Mouse (Mus musculus): Measurements from ENCODE around the gene Cbr2. TPM values are rescaled to one million over a fixed set of nuclear protein-coding genes. Genes with fewer than 3 reads are reported as not detected.
"Not testable (repeated sequence)": the region's sequence is repeated elsewhere in the genome, so short reads cannot be mapped to it uniquely, and the experiment has no call there.

Gene Cbr2
- 4.4 and 6.9 TPM in 2 replicates for polyA plus RNA-seq (2012; rRNA removed)

GRCm38 (mm10) chr11:120731858-120732680 is at the start of gene Cbr2:
TSS of gene Cbr2 (minus strand) at chr11:120732114.
- no peak for DNase-seq (ENCODE audit: low read depth, low spot score)
- WGBS: 61% methylated on average over 12 of the region's 12 CpGs

DNA sequence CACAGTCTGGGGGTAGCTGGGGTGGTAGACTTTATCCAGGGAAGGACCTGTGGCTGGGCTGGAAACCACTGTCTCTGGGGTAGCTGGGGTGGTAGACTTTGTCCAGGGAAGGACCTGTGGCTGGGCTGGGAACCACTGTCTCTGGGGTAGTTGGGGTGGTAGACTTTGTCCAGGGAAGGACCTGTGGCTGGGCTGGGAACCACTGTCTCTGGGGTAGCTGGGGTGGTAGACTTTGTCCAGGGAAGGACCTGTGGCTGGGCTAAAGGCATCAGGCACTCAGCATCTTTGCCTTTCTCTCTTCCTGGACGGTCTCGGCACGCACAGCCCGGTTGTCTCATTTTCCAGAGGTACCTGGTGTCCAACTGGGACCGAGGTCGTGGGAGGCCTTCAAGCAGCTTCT is 49.4 kb upstream of the Cbr2 start:
- WGBS: 93% methylated on average over 6 of the region's 6 CpGs

DNA sequence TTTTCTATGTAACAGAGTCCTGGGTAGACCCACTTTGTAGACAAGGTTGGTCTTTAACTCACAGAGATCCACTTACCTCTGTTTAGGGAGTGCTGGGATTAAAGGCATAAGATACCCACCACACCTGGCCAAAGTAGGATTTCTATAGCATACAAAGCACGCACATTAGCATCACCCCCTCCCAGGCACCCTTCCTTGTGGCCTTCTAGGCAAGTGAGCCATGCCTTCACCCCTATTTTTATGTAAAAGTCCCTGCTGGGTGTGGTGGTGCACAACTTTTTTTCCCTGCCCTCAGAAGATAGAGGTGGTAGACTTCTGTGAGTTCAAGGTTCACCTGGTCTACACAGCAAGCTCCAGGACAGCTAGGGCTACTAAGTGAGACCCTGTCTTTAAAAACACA is 48.0 kb upstream of the Cbr2 start:
- WGBS: 90% methylated on average over 1 of the region's 1 CpGs
- no peak for DNase-seq (ENCODE audit: low read depth, low spot score)

More for the DNA sequence above, 49.4 kb upstream of the Cbr2 start:
- DNase-seq (ENCODE audit: low read depth, low spot score): not testable (repeated sequence)

- DNase-seq (ENCODE audit: low read depth, low spot score): no peak
- WGBS: 38% methylated on average over 6 of the region's 6 CpGs
These were observed 45.2 kb upstream of the Cbr2 start for GRCm38 (mm10) chr11:120777123-120777522.

DNA sequence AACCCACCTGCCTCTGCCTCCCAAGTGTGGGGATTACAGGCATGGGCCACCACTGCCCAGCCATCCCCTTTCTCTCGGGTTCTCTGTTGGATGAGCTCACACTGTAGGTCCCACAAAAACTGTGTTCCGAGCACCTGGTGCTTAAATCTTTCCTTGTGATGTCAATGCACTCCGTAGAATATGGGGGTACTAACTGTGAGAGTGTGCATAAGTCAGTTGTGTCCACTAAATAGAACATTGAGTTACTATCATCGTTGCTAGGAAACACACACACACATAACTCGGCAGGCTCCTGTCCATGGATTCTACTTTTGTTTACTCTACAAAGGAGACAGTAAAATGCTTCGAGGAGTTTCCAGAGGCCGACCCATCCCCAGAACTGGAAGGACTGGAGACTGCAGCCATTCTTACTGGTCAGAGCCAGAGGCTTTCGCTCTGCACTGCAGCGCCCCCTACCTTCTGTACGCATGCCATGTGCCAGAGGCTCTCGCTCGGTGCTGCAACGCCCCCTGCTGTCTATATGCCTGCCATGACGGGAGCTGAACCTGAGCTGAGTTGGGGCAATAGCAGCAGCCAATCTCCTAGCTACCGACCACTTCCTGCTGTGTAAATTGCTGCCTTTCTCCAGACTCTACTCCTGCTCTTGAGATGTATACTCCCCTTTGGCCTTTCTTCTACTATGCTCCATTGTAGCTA is 44.0 kb upstream of the Cbr2 start:
- peak; percentile 89 for DNase-seq (ENCODE audit: low read depth, low spot score)

DNA sequence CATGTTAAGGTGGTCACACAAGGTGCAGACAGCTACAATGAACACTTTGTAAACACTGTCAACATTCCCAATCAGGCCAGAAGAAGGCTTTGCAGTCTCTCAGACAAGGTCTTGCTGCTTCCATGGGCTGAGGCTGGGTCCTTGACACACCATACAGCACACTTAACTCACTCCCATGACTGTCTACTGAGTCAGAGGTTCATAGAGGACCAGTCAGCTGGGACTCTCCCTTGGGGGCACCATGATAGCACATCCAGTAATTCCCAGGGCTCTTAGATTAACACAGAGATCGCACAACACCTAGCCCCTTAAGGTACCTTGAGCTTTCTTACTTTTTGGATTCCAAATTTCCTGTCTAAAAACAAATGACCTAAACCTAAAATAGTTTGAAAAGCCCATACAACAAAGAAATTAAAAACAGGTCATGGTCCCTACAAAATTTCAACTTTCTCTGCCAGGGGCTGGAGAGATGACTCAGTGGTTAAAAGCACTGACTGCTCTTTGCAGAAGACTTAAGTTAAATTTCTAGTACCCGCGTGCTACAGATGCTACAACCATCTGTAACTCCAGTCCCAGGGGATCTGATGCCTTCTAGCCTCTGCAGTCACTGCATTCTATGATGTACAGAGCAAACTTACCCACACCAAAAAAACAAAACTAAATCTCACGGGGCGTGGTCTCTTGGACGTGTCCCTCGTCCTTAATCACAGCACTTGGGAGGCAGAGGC is 41.7 kb upstream of the Cbr2 start:
- 84% methylated on average over 7 of the region's 7 CpGs for WGBS
- no peak for DNase-seq (ENCODE audit: low read depth, low spot score)

More for the DNA sequence above, 44.0 kb upstream of the Cbr2 start:
- 12% methylated on average over 15 of the region's 15 CpGs for WGBS

DNA sequence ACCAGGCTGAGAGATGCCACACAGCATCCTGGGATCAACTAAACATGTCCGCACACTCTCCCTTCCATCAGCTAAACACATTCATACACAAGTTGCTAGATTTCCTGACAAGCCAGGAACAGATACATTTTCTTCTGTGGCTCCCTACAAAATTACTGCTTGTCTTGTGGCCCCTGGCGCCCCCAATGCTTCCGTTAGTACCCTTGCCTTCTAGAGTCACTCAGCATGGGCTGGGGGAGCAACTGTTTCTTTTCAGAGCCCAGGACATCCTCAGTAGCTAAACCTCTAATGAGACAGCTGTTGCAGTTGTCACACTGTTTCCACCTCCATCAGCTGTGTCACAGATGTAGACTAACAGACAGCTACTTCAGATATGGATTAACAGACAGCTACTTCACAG is 40.8 kb upstream of the Cbr2 start:
- no peak for DNase-seq (ENCODE audit: low read depth, low spot score)
- 95% methylated on average over 3 of the region's 3 CpGs for WGBS

GRCm38 (mm10) chr11:120768206-120768605 is 36.3 kb upstream of the Cbr2 start:
- DNase-seq (ENCODE audit: low read depth, low spot score): peak; percentile 72
- WGBS: 29% methylated on average over 1 of the region's 1 CpGs

- 85% methylated on average over 5 of the region's 7 CpGs for WGBS
- not testable (repeated sequence) for DNase-seq (ENCODE audit: low read depth, low spot score)
These were observed 35.1 kb upstream of the Cbr2 start for GRCm38 (mm10) chr11:120767023-120767422.

GRCm38 (mm10) chr11:120763121-120763999 is 31.4 kb upstream of the Cbr2 start:
- 12% methylated on average over 11 of the region's 23 CpGs for WGBS
- DNase-seq (ENCODE audit: low read depth, low spot score): not testable (repeated sequence)

DNA sequence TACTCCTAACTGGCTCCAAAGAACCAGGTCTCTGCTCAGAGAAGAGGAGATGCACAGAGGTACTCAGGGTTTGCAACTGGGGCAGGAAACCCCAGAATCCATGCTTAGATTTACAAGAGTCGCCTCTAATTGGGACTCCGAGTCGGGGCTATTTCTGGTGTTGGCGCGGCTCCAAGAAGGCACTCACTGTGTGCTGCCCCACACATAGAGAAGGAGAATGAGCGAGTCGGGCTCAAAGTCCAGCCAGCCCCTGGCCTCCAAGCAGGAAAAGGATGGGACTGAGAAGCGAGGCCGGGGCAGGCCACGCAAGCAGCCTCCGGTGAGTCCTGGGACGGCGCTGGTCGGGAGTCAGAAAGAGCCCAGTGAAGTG is 30.7 kb upstream of the Cbr2 start, which contains the start of gene Hmga1b:
Hmga1b (plus strand) TSS at position 123 of the 370 bp plus-strand sequence.
- 6% methylated on average over 14 of the region's 14 CpGs for WGBS
- DNase-seq (ENCODE audit: low read depth, low spot score): not testable (repeated sequence)

DNA sequence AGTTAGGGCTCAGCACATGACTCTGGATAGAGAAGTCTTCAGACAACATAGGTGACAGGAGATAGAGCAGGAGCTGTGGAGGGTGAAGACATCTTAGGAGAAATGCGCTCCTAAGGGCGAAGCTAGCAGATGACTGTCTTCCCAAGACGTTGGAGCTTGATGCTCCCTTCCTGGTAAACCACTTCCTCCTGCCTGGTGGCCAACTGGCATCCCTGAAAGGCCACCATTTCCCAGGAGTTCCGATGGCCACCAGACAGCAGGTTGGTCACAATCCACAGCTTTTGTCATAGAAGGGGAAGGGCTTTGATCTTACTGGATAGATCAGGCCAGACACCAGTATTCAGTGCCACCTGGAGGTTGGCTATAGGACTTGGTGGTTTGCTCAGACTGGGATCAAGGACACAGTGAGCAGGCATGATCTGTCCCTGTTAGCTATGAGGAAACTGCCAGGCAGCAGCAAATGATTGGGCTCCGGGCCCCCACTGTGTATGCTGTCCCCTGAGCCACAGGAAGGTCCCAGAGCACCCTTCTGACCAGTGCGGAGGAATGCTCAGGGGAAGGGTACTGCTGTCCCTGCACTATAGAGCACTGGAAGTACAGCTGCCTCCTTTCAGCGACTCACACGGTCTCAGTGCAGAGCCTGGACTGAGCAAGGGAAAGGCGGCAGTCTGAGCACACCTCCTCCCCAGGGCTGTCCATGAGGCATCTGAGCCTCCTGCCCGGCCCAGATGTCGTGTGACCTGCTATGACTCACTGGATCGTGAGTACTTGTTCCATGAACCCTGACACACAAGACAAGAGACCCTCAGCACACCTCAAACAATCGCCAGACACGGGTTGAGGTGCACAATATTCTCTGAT is 30.1 kb upstream of the Cbr2 start:
- WGBS: 45% methylated on average over 14 of the region's 14 CpGs
- DNase-seq (ENCODE audit: low read depth, low spot score): no peak

DNA sequence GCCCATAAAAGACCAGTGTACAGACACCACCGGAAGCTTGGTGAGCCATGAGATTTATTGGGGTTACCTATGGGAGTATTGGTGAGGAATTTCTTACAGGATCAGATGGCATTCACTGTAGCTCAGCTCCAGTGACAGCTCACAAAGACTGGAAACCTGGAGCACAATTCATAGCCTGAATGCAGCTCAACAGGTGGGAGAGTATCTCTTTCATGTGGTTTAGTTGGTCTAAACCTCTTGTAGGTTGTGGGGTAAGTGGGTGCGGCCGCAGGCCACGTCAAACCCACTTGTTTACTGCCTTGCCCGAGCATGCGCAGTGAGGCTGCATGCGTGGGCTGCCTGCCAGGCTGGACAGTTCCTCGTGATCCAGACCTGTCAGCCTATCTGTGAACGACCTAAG is 28.3 kb upstream of the Cbr2 start:
- 82% methylated on average over 9 of the region's 9 CpGs for WGBS
- no peak for DNase-seq (ENCODE audit: low read depth, low spot score)

DNA sequence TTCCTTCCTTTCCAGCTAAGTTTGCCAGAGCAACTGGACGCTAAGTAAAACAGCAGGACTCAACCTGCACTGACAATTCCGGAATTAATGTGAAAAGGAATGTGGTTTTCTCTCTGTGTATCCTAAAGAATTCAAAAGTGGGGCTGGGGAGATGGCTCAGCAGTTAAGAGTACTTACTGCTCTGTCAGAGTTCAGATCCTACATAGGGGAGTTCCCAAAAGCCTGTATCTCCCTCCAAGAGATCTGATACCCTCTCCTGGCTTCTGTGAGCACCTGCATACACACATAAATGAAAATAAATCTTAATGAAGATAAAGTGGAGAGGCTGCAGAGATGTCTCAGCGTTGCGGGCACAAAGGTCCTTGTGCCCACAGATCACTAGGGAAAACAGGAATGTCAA is 19.7 kb upstream of the Cbr2 start:
- no peak for DNase-seq (ENCODE audit: low read depth, low spot score)
- WGBS: 61% methylated on average over 4 of the region's 4 CpGs

- DNase-seq (ENCODE audit: low read depth, low spot score): no peak
- WGBS: 67% methylated on average over 8 of the region's 8 CpGs
These were observed 17.5 kb upstream of the Cbr2 start for GRCm38 (mm10) chr11:120749430-120749829.

- whole genome bisulfite sequencing: 19% methylated on average over 4 of the region's 4 CpGs
- DNase-seq (ENCODE audit: low read depth, low spot score): no peak
These were observed 16.1 kb upstream of the Cbr2 start for GRCm38 (mm10) chr11:120747974-120748373.

GRCm38 (mm10) chr11:120744121-120744701 is 12.3 kb upstream of the Cbr2 start:
- DNase-seq (ENCODE audit: low read depth, low spot score): no peak
- WGBS: 33% methylated on average over 7 of the region's 7 CpGs

DNA sequence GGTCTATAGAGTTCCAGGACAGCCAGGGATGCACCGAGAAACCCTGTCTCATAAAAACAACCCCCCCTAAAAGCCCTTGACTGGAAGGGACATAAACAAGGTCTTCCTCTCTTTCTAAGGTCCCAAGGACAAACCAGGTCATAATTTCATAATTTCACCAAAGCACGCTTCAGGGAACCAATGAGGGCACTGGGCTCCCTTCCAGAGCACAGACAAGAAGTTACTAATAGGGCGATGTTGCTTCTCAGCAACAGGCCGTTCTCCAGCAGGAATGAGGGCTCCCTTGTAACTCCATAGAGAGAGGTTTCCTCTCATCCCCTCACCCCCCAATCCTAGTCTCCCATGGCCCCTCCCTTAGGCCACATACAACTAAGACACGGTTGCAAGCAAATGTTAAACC is 9.1 kb upstream of the Cbr2 start:
- 84% methylated on average over 5 of the region's 5 CpGs for WGBS
- no peak for DNase-seq (ENCODE audit: low read depth, low spot score)
